Mouse (Mus musculus) megakaryocyte progenitor cell, adult 5-6 weeks (primary cell): ENCODE data around the gene Egfl7. TPM values are rescaled to one million over a fixed set of nuclear protein-coding genes. Genes with fewer than 3 reads are reported as not detected.

Experiments used
- ATAC-seq: replicated peaks from 2 replicates; pipeline ENCODE4 v1.8.0; 2016; ENCODE audit warnings: mild to moderate bottlenecking, moderate TSS enrichment, inconsistent platforms; ENCODE audit not compliant: poor library complexity
- total RNA-seq, 2 experiments: library from RNA; stranded (forward) in 1 of 2; stranded (reverse) in 1 of 2; fragments of 157-497, 149-512 nt in 1 of 2; fragments of 200-1000 nt in 1 of 2; gene quantifications; 2 replicates each; pipeline versions ENCODE4 v1.2.3 to v1.2.4; 2015 to 2017

Egfl7 gene
- total RNA-seq, 2 experiments from 2014 or later = 24.9 to 58.3 TPM

- ATAC-seq = peak; percentile 68
Measured at GRCm38 (mm10) chr2:26561351-26562016, 18.3 kb upstream of the Egfl7 start.

GRCm38 (mm10) chr2:26566221-26566620, 13.6 kb upstream of the Egfl7 start:
- peak; percentile 93 for ATAC-seq

GRCm38 (mm10) chr2:26570034-26570433, 9.8 kb upstream of the Egfl7 start:
- peak; percentile 47; the same call in 1 of the 2 replicates for ATAC-seq

- ATAC-seq = peak; percentile 10; the same call in 1 of the 2 replicates
Measured at GRCm38 (mm10) chr2:26571400-26571799, 8.4 kb upstream of the Egfl7 start.

- ATAC-seq = peak; percentile 52
Measured at GRCm38 (mm10) chr2:26571826-26572225, 8.0 kb upstream of the Egfl7 start.

- ATAC-seq = peak; percentile 30
Measured at GRCm38 (mm10) chr2:26573396-26573795, 6.4 kb upstream of the Egfl7 start.

GRCm38 (mm10) chr2:26573807-26574206, 6.0 kb upstream of the Egfl7 start:
- ATAC-seq = no peak

- no peak for ATAC-seq
Measured at GRCm38 (mm10) chr2:26574862-26575261, 5.0 kb upstream of the Egfl7 start.

GRCm38 (mm10) chr2:26575378-26575777, 4.4 kb upstream of the Egfl7 start:
- ATAC-seq = no peak

GRCm38 (mm10) chr2:26575865-26576264, 3.9 kb upstream of the Egfl7 start:
- peak; percentile 29; the same call in 1 of the 2 replicates for ATAC-seq

GRCm38 (mm10) chr2:26576462-26576861, 3.4 kb upstream of the Egfl7 start:
- no peak for ATAC-seq

- ATAC-seq = peak; percentile 56
Measured at GRCm38 (mm10) chr2:26578369-26578768, 1.4 kb upstream of the Egfl7 start.

GRCm38 (mm10) chr2:26580751-26581150, 937 bp downstream of the Egfl7 start:
- ATAC-seq = no peak

- ATAC-seq = no peak
Measured at GRCm38 (mm10) chr2:26582203-26582602, 2.4 kb downstream of the Egfl7 start.

GRCm38 (mm10) chr2:26582741-26583140, 2.9 kb downstream of the Egfl7 start:
- ATAC-seq = no peak

- ATAC-seq = no peak
Measured at GRCm38 (mm10) chr2:26583640-26584039, 3.8 kb downstream of the Egfl7 start.

GRCm38 (mm10) chr2:26585713-26586112, 5.9 kb downstream of the Egfl7 start:
- ATAC-seq = 0 out of 2 replicates have a peak, but pooled peaks have one; percentile 17

GRCm38 (mm10) chr2:26586294-26587043, 6.7 kb downstream of the Egfl7 start, which contains the start of gene Gm20532:
Gene Gm20532 (plus strand): TSS chr2:26586639.
- ATAC-seq = peak; percentile 35

- ATAC-seq = peak; percentile 68
Measured at GRCm38 (mm10) chr2:26587044-26587405, 7.2 kb downstream of the Egfl7 start.

GRCm38 (mm10) chr2:26588573-26588972, 8.8 kb downstream of the Egfl7 start:
- no peak for ATAC-seq

- ATAC-seq = no peak
Measured at GRCm38 (mm10) chr2:26589284-26589683, 9.5 kb downstream of the Egfl7 start.

GRCm38 (mm10) chr2:26590282-26590681, 10.5 kb downstream of the Egfl7 start:
- ATAC-seq = no peak
